Mouse (Mus musculus): ENCODE results near the gene U2af2.

DNA sequence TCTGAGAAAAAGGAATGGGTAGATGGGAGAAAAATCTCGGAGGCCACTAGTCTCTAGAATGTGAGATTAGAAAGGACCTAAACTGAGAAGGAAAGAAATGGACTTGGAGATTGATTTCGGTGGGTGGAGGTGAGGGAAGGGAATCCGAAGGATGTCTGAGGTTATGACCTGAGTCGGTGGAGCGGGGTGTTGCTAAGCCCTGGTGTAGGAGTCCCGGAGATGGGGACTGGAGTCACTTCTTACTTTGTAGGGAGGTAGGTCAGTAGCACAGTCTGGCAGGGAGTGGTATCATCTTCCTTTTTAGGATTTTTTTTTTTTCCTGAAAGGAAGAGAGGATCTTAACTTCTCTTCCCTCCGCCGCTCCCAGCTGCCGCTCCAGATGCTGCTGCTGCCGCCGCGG is 9.5 kb upstream of the U2af2 start:
- TF ChIP-seq E2F4 (IDR thresholded peaks at IDR 0.05; ENCODE audit: insufficient read depth) (no peak), SRF (IDR thresholded peaks at IDR 0.05; ENCODE audit: control insufficient read depth, insufficient read length, low read depth) (no peak), POLR2A (IDR thresholded peaks at IDR 0.05; ENCODE audit: insufficient read length, low read depth) (no peak), MYOD1 (IDR thresholded peaks at IDR 0.05; ENCODE audit: control insufficient read depth in 1 of 3, insufficient read length in 2 of 3, low read depth in 2 of 3) (no peak), MAX (IDR thresholded peaks at IDR 0.05; ENCODE audit: low read depth) (no peak), USF1 (IDR thresholded peaks at IDR 0.05; ENCODE audit: low read depth) (no peak), POLR2AphosphoS2 (IDR thresholded peaks at IDR 0.05; ENCODE audit: insufficient read length, low read depth) (no peak), TCF12 (IDR thresholded peaks at IDR 0.05; ENCODE audit: insufficient read depth, poor library complexity, severe bottlenecking) (no peak)
